Comparison of ENCODE assay signal across 16 mouse cellular contexts in genomic region chr17:66768689-66769275, GRCm38 (mm10).
DNase-seq lines count a peak whose midpoint lies in the region; ATAC-seq and TF ChIP-seq lines count a peak whose summit lies in the region.
"Had no signal": no experiment of that assay in that cellular context is flagged by ENCODE, and none has a peak within 500 bp of the region (broad histone marks: within the 10 kb centered on the region; RNA-seq: fewer than 3 reads in every experiment).

No protein-coding gene starts in this region.

- H3K27ac ChIP-seq in intestine, embryonic 14.5 days (ENCODE audit: low read depth) = no peak overlapping the region
- no peak overlapping the region for H3K27ac ChIP-seq in intestine, embryonic 16.5 days (ENCODE audit: low read length)
- H3K27ac ChIP-seq in neural tube, embryonic 11.5 days (ENCODE audit: low read depth, low read length) = no peak overlapping the region
- no peak overlapping the region for H3K27ac ChIP-seq in midbrain, embryonic 13.5 days
- H3K27ac ChIP-seq in olfactory bulb, adult 2 months (ENCODE audit: insufficient read depth, low read depth, low read length) = peak overlapping the region; percentile 32; the same call in 1 of the 2 replicates
- H3K27ac ChIP-seq: gastrocnemius, adult 2 months; liver, embryonic 13.5 days had no signal

- ATAC-seq in intestine, embryonic 14.5 days (replicated peaks; ENCODE audit: low FRiP score, low TSS enrichment, low read depth) = no peak
- no peak for ATAC-seq in intestine, embryonic 16.5 days
- peak; percentile 69; the same call in 1 of the 2 replicates for ATAC-seq in neural tube, embryonic 11.5 days (ENCODE audit: insufficient read depth, low FRiP score, low TSS enrichment)
- ATAC-seq in midbrain, embryonic 13.5 days = peak; percentile 55

- no peaks in the 10 kb centered on the region for H3K27me3 ChIP-seq in intestine, embryonic 14.5 days (replicated peaks; ENCODE audit: control insufficient read depth, insufficient read depth, low read length)
- H3K27me3 ChIP-seq in intestine, embryonic 16.5 days (replicated peaks; ENCODE audit: control insufficient read depth, insufficient read depth, low read length) = no peaks in the 10 kb centered on the region
- no peaks in the 10 kb centered on the region for H3K27me3 ChIP-seq in neural tube, embryonic 11.5 days (ENCODE audit: control insufficient read depth, insufficient read depth, low read length)
- no peaks in the 10 kb centered on the region for H3K27me3 ChIP-seq in midbrain, embryonic 13.5 days
- H3K27me3 ChIP-seq: liver, embryonic 13.5 days had no signal

- no peak overlapping the region for H3K4me2 ChIP-seq in intestine, embryonic 14.5 days (ENCODE audit: low read length)
- H3K4me2 ChIP-seq in intestine, embryonic 16.5 days (ENCODE audit: low read depth, low read length) = no peak overlapping the region
- H3K4me2 ChIP-seq in neural tube, embryonic 11.5 days (ENCODE audit: low read depth) = no peak overlapping the region
- H3K4me2 ChIP-seq in midbrain, embryonic 13.5 days (replicated peaks) = no peak overlapping the region
- H3K4me2 ChIP-seq: liver, embryonic 13.5 days had no signal

- no peaks in the 10 kb centered on the region for H3K36me3 ChIP-seq in intestine, embryonic 14.5 days (ENCODE audit: control insufficient read depth, insufficient read depth, low read length)
- no peaks in the 10 kb centered on the region for H3K36me3 ChIP-seq in intestine, embryonic 16.5 days (ENCODE audit: control insufficient read depth, insufficient read depth, low read length)
- no peaks in the 10 kb centered on the region for H3K36me3 ChIP-seq in neural tube, embryonic 11.5 days (ENCODE audit: control insufficient read depth, insufficient read depth, low read length)
- no peaks in the 10 kb centered on the region for H3K36me3 ChIP-seq in midbrain, embryonic 13.5 days
- H3K36me3 ChIP-seq: liver, embryonic 13.5 days had no signal

- H3K4me1 ChIP-seq in intestine, embryonic 14.5 days (replicated peaks; ENCODE audit: control insufficient read depth, insufficient read depth, low read length) = no peaks in the 10 kb centered on the region
- no peaks in the 10 kb centered on the region for H3K4me1 ChIP-seq in intestine, embryonic 16.5 days (ENCODE audit: control insufficient read depth, insufficient read depth, low read length)
- no peaks in the 10 kb centered on the region for H3K4me1 ChIP-seq in neural tube, embryonic 11.5 days (ENCODE audit: control insufficient read depth, insufficient read depth, low read length)
- H3K4me1 ChIP-seq in midbrain, embryonic 13.5 days (replicated peaks) = peaks cover 14% of the 10 kb centered on the region
- peaks cover 4% of the 10 kb centered on the region; the same call in 1 of the 2 replicates for H3K4me1 ChIP-seq in olfactory bulb, adult 2 months (ENCODE audit: control insufficient read depth, insufficient read depth, low read length)
- H3K4me1 ChIP-seq: liver, embryonic 13.5 days had no signal

- peak; percentile 46 for DNase-seq in intestine, embryonic 14.5 days (ENCODE audit: low spot score)
- DNase-seq in neural tube, embryonic 11.5 days (ENCODE audit: low spot score) = no peak
- no peak for DNase-seq in neural tube, embryonic 10.5 days (ENCODE audit: extremely low spot score, low spot score)
- DNase-seq in B cell, adult 2 months = no peak
- no peak for DNase-seq in right cerebral cortex, postnatal 14 days
- DNase-seq: adrenal gland, postnatal 10 days; cerebellum, adult 18-20 months; gastrocnemius, adult 2 months; kidney, postnatal 25 days; layer of hippocampus, adult 9-11 months; liver, embryonic 13.5 days; right cerebral cortex, postnatal 25 days had no signal

- no peak overlapping the region for H3K4me3 ChIP-seq in intestine, embryonic 14.5 days (ENCODE audit: low read depth, low read length)
- H3K4me3 ChIP-seq in intestine, embryonic 16.5 days (ENCODE audit: low read length) = no peak overlapping the region
- H3K4me3 ChIP-seq in neural tube, embryonic 11.5 days (ENCODE audit: low read depth, low read length) = no peak overlapping the region
- H3K4me3 ChIP-seq in midbrain, embryonic 13.5 days (replicated peaks) = no peak overlapping the region
- no peak overlapping the region for H3K4me3 ChIP-seq in olfactory bulb, adult 2 months (ENCODE audit: insufficient read depth, low read depth, low read length)
- H3K4me3 ChIP-seq: erythroblast, embryonic 14.5 days; gastrocnemius, adult 2 months; liver, embryonic 13.5 days had no signal

- no peak for TF ChIP-seq CTCF in olfactory bulb, adult 2 months (IDR thresholded peaks at IDR 0.05; ENCODE audit: insufficient read depth, low read depth, low read length)

- WGBS in intestine, embryonic 14.5 days = 69% methylated on average over 11 of the region's 11 CpGs
- 59% methylated on average over 11 of the region's 11 CpGs for WGBS in intestine, embryonic 16.5 days
- WGBS in neural tube, embryonic 11.5 days = 46% methylated on average over 11 of the region's 11 CpGs
- WGBS in midbrain, embryonic 13.5 days = 27% methylated on average over 11 of the region's 11 CpGs
- 38% methylated on average over 11 of the region's 11 CpGs for WGBS in olfactory bulb, adult 2 months

- TF ChIP-seq POLR2A in olfactory bulb, adult 2 months (IDR thresholded peaks at IDR 0.05; ENCODE audit: insufficient read depth, low read depth, low read length) = no peak

- H3K9ac ChIP-seq in intestine, embryonic 14.5 days (ENCODE audit: low read length) = no peak overlapping the region
- H3K9ac ChIP-seq in intestine, embryonic 16.5 days (ENCODE audit: low read depth, low read length) = no peak overlapping the region
- no peak overlapping the region for H3K9ac ChIP-seq in neural tube, embryonic 11.5 days (ENCODE audit: low read length)
- H3K9ac ChIP-seq in midbrain, embryonic 13.5 days (replicated peaks) = no peak overlapping the region
- H3K9ac ChIP-seq: liver, embryonic 13.5 days had no signal

- no peaks in the 10 kb centered on the region for H3K9me3 ChIP-seq in intestine, embryonic 14.5 days (ENCODE audit: control insufficient read depth, low read length)
- no peaks in the 10 kb centered on the region for H3K9me3 ChIP-seq in intestine, embryonic 16.5 days (ENCODE audit: control insufficient read depth, low read length)
- no peaks in the 10 kb centered on the region for H3K9me3 ChIP-seq in neural tube, embryonic 11.5 days (ENCODE audit: control insufficient read depth, low read length)
- no peaks in the 10 kb centered on the region for H3K9me3 ChIP-seq in midbrain, embryonic 13.5 days
- H3K9me3 ChIP-seq: liver, embryonic 13.5 days had no signal

Comparison
In these comparisons a context has a peak if more than half of its experiments do, and no peak if none do; other contexts are left out.
1. ATAC-seq: peak in neural tube, embryonic 11.5 days (single experiment) and midbrain, embryonic 13.5 days (single experiment); none in intestine, embryonic 14.5 days (single experiment) and intestine, embryonic 16.5 days (single experiment).